Comparison of ENCODE assay signal across 9 mouse cellular contexts in genomic region chr10:37337172-37337620, GRCm38 (mm10).
DNase-seq lines count a peak whose midpoint lies in the region; ATAC-seq lines count a peak whose summit lies in the region.
"Had no signal": no experiment of that assay in that cellular context is flagged by ENCODE, and none has a peak within 500 bp of the region (broad histone marks: within the 10 kb centered on the region; RNA-seq: fewer than 3 reads in every experiment).

No protein-coding gene starts in this region.

- no peak overlapping the region for H3K27ac ChIP-seq in forebrain, embryonic 16.5 days (ENCODE audit: low read length)
- H3K27ac ChIP-seq in forebrain, embryonic 12.5 days, result no peak overlapping the region
- H3K27ac ChIP-seq: embryonic facial prominence, embryonic 12.5 days had no signal

- no peak overlapping the region for H3K4me2 ChIP-seq in forebrain, embryonic 16.5 days (ENCODE audit: low read length)
- H3K4me2 ChIP-seq in forebrain, embryonic 12.5 days, result no peak overlapping the region
- H3K4me2 ChIP-seq: embryonic facial prominence, embryonic 12.5 days had no signal

- H3K4me3 ChIP-seq in forebrain, embryonic 16.5 days (replicated peaks; ENCODE audit: low read length), result no peak overlapping the region
- H3K4me3 ChIP-seq in forebrain, embryonic 12.5 days (replicated peaks), result no peak overlapping the region
- H3K4me3 ChIP-seq: embryonic facial prominence, embryonic 12.5 days had no signal

- H3K9ac ChIP-seq in forebrain, embryonic 16.5 days (replicated peaks; ENCODE audit: low read depth, low read length), result no peak overlapping the region
- H3K9ac ChIP-seq in forebrain, embryonic 12.5 days, result no peak overlapping the region
- H3K9ac ChIP-seq: embryonic facial prominence, embryonic 12.5 days had no signal

- no peaks in the 10 kb centered on the region for H3K27me3 ChIP-seq in forebrain, embryonic 16.5 days (replicated peaks; ENCODE audit: control insufficient read depth, insufficient read depth, low read length)
- no peaks in the 10 kb centered on the region for H3K27me3 ChIP-seq in forebrain, embryonic 12.5 days
- H3K27me3 ChIP-seq: embryonic facial prominence, embryonic 12.5 days had no signal

- H3K9me3 ChIP-seq in forebrain, embryonic 16.5 days (ENCODE audit: control insufficient read depth, low read length), result no peaks in the 10 kb centered on the region
- H3K9me3 ChIP-seq in forebrain, embryonic 12.5 days, result no peaks in the 10 kb centered on the region
- H3K9me3 ChIP-seq: embryonic facial prominence, embryonic 12.5 days had no signal

- WGBS in forebrain, embryonic 16.5 days, result 71% methylated on average over 3 of the region's 3 CpGs
- 66% methylated on average over 3 of the region's 3 CpGs for WGBS in forebrain, embryonic 12.5 days

- DNase-seq in spleen, adult 18-20 months, result peak; percentile 30 to 48
- DNase-seq in spleen, postnatal 10 days (ENCODE audit: low spot score in 2 of 2), result no peak
- DNase-seq in adrenal gland, postnatal 36 days, result peak; percentile 14 to 51
- DNase-seq in induced T-regulatory cell, adult 2 months (ENCODE audit: low read depth), result peak; percentile 70
- DNase-seq in mesoderm, embryonic 11.5 days (ENCODE audit: low read depth, low spot score), result peak; percentile 19
- no peak for DNase-seq in gastrocnemius, adult 18-20 months (ENCODE audit: low spot score)

- no peak for ATAC-seq in forebrain, embryonic 16.5 days
- no peak for ATAC-seq in forebrain, embryonic 12.5 days (ENCODE audit: low FRiP score)

- H3K36me3 ChIP-seq in forebrain, embryonic 16.5 days (ENCODE audit: control insufficient read depth, insufficient read depth), result no peaks in the 10 kb centered on the region
- H3K36me3 ChIP-seq in forebrain, embryonic 12.5 days (replicated peaks), result no peaks in the 10 kb centered on the region
- H3K36me3 ChIP-seq: embryonic facial prominence, embryonic 12.5 days had no signal

- H3K4me1 ChIP-seq in forebrain, embryonic 16.5 days (replicated peaks; ENCODE audit: control insufficient read depth, insufficient read depth, low read length), result no peaks in the 10 kb centered on the region
- H3K4me1 ChIP-seq in forebrain, embryonic 12.5 days, result no peaks in the 10 kb centered on the region
- H3K4me1 ChIP-seq: embryonic facial prominence, embryonic 12.5 days had no signal

Comparison
In these comparisons a context has a peak if more than half of its experiments do, and no peak if none do; other contexts are left out.
1. DNase-seq: peak in spleen, adult 18-20 months (2 of 2), adrenal gland, postnatal 36 days (2 of 2), induced T-regulatory cell, adult 2 months (single experiment) and mesoderm, embryonic 11.5 days (single experiment); none in spleen, postnatal 10 days (0 of 2) and gastrocnemius, adult 18-20 months (single experiment).